Mouse (Mus musculus): ENCODE data around the gene Sestd1. TPM values are rescaled to one million over a fixed set of nuclear protein-coding genes. Genes with fewer than 3 reads are reported as not detected.

Sestd1 gene
- polyA plus RNA-seq, 1 experiment, result 11.3 TPM

DNA sequence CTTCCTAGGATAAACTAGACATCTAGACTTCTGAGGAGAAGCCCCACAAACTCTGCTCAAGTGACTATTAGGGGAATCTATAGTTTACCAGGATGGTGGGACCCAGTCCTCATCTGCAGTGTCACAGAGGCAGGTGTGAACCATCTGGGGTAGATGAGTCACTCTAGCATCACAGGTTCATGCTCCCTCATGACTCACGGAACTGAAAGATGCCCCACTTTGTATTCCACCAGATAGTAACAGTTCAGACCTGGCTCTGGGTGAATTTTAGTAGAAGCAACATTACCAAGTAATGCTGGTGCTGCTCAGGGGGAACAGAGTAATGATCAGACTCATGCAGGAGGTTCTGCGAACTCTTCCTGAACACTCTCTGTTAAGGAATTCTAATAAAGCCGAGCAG lies 73.4 kb downstream of the Sestd1 start:
- no peaks in the 10 kb centered on the region for H3K79me2 ChIP-seq (ENCODE audit: control insufficient read depth, insufficient read depth)
- TF ChIP-seq CEBPB (IDR thresholded peaks at IDR 0.05; ENCODE audit: insufficient read depth, poor library complexity, severe bottlenecking) (no peak), POLR2AphosphoS2 (IDR thresholded peaks at IDR 0.05; ENCODE audit: insufficient read length, low read depth) (no peak), POLR2A (IDR thresholded peaks at IDR 0.05; ENCODE audit: insufficient read length, low read depth) (no peak), REST (IDR thresholded peaks at IDR 0.05; ENCODE audit: insufficient read depth, insufficient read length) (no peak), MYOD1 (IDR thresholded peaks at IDR 0.05; ENCODE audit: control insufficient read depth in 1 of 3, insufficient read length in 2 of 3, low read depth in 2 of 3) (no peak), TCF12 (IDR thresholded peaks at IDR 0.05; ENCODE audit: insufficient read depth, poor library complexity, severe bottlenecking) (no peak), TCF3 (IDR thresholded peaks at IDR 0.05; ENCODE audit: insufficient read length, low read depth) (no peak), MYOG (IDR thresholded peaks at IDR 0.05; ENCODE audit: control insufficient read depth in 1 of 3, insufficient read depth in 1 of 3, insufficient read length in 2 of 3, low read depth in 2 of 3) (no peak), E2F4 (IDR thresholded peaks at IDR 0.05; ENCODE audit: insufficient read depth) (no peak), MAX (IDR thresholded peaks at IDR 0.05; ENCODE audit: low read depth) (no peak), SRF (IDR thresholded peaks at IDR 0.05; ENCODE audit: control insufficient read depth, insufficient read length, low read depth) (no peak), USF1 (IDR thresholded peaks at IDR 0.05; ENCODE audit: low read depth) (no peak)
- peaks cover 10% of the 10 kb centered on the region for H3K36me3 ChIP-seq (ENCODE audit: control insufficient read depth, insufficient read depth)
- H3K27me3 ChIP-seq (ENCODE audit: control insufficient read depth, insufficient read depth, insufficient read length), result no peaks in the 10 kb centered on the region
- no peak overlapping the region for H3K4me3 ChIP-seq
- no peak overlapping the region for H3K4me2 ChIP-seq (ENCODE audit: low read depth)
- H3ac ChIP-seq (ENCODE audit: control insufficient read depth, insufficient read length), result no peak overlapping the region

DNA sequence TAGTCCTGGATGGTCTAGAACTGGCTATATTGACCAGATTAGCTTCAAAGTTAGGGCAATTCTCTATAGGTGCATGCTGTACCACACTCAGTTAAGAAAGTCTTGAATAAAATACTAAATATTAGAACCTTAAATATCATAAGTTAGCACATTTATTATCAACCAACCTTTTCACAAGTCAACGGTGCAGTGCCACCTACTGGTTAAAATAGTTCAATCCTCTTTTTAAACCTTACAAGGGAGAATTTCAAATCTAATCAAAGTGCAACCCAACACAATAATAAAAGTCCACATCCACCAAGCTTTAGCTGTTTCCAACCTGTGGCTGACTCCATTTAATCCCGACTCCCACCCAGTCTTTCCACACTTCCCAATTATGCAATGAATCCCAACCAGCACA lies 76.5 kb downstream of the Sestd1 start:
- Histone ChIP-seq H3K4me2 (ENCODE audit: low read depth) (no peak overlapping the region), H3K36me3 (ENCODE audit: control insufficient read depth, insufficient read depth) (peaks cover under 1% of the 10 kb centered on the region)

GRCm38 (mm10) chr2:77201900-77202299 lies 78.5 kb downstream of the Sestd1 start:
- H3K36me3 ChIP-seq (ENCODE audit: control insufficient read depth, insufficient read depth), result peaks cover 10% of the 10 kb centered on the region
- H3K4me3 ChIP-seq, result no peak overlapping the region
- no peak overlapping the region for H3K4me2 ChIP-seq (ENCODE audit: low read depth)
- no peak for TF ChIP-seq MAX (IDR thresholded peaks at IDR 0.05; ENCODE audit: low read depth)
- TF ChIP-seq POLR2AphosphoS2 (IDR thresholded peaks at IDR 0.05; ENCODE audit: insufficient read length, low read depth), result no peak
- no peak for TF ChIP-seq MYOD1 (IDR thresholded peaks at IDR 0.05; ENCODE audit: control insufficient read depth in 1 of 3, insufficient read length in 2 of 3, low read depth in 2 of 3)
- no peak for TF ChIP-seq USF1 (IDR thresholded peaks at IDR 0.05; ENCODE audit: low read depth)
- TF ChIP-seq TCF3 (IDR thresholded peaks at IDR 0.05; ENCODE audit: insufficient read length, low read depth), result no peak
- no peak for TF ChIP-seq CEBPB (IDR thresholded peaks at IDR 0.05; ENCODE audit: insufficient read depth, poor library complexity, severe bottlenecking)
- TF ChIP-seq TCF12 (IDR thresholded peaks at IDR 0.05; ENCODE audit: insufficient read depth, poor library complexity, severe bottlenecking), result no peak
- no peak for TF ChIP-seq REST (IDR thresholded peaks at IDR 0.05; ENCODE audit: insufficient read depth, insufficient read length)
- no peak for TF ChIP-seq POLR2A (IDR thresholded peaks at IDR 0.05; ENCODE audit: insufficient read length, low read depth)
- no peak for TF ChIP-seq E2F4 (IDR thresholded peaks at IDR 0.05; ENCODE audit: insufficient read depth)
- H3K79me2 ChIP-seq (ENCODE audit: control insufficient read depth, insufficient read depth), result no peaks in the 10 kb centered on the region
- H3K27me3 ChIP-seq (ENCODE audit: control insufficient read depth, insufficient read depth, insufficient read length), result no peaks in the 10 kb centered on the region
- H3ac ChIP-seq (ENCODE audit: control insufficient read depth, insufficient read length), result no peak overlapping the region

More for the DNA sequence above, 76.5 kb downstream of the Sestd1 start:
- Histone ChIP-seq H3K79me2 (ENCODE audit: control insufficient read depth, insufficient read depth) (no peaks in the 10 kb centered on the region), H3ac (ENCODE audit: control insufficient read depth, insufficient read length) (no peak overlapping the region), H3K4me3 (no peak overlapping the region), H3K27me3 (ENCODE audit: control insufficient read depth, insufficient read depth, insufficient read length) (no peaks in the 10 kb centered on the region)
- TF ChIP-seq E2F4 (IDR thresholded peaks at IDR 0.05; ENCODE audit: insufficient read depth) (no peak), USF1 (IDR thresholded peaks at IDR 0.05; ENCODE audit: low read depth) (no peak), MYOG (IDR thresholded peaks at IDR 0.05; ENCODE audit: control insufficient read depth in 1 of 3, insufficient read depth in 1 of 3, insufficient read length in 2 of 3, low read depth in 2 of 3) (no peak), REST (IDR thresholded peaks at IDR 0.05; ENCODE audit: insufficient read depth, insufficient read length) (no peak), CEBPB (IDR thresholded peaks at IDR 0.05; ENCODE audit: insufficient read depth, poor library complexity, severe bottlenecking) (no peak), SRF (IDR thresholded peaks at IDR 0.05; ENCODE audit: control insufficient read depth, insufficient read length, low read depth) (no peak), TCF3 (IDR thresholded peaks at IDR 0.05; ENCODE audit: insufficient read length, low read depth) (no peak), MYOD1 (IDR thresholded peaks at IDR 0.05; ENCODE audit: control insufficient read depth in 1 of 3, insufficient read length in 2 of 3, low read depth in 2 of 3) (no peak)

DNA sequence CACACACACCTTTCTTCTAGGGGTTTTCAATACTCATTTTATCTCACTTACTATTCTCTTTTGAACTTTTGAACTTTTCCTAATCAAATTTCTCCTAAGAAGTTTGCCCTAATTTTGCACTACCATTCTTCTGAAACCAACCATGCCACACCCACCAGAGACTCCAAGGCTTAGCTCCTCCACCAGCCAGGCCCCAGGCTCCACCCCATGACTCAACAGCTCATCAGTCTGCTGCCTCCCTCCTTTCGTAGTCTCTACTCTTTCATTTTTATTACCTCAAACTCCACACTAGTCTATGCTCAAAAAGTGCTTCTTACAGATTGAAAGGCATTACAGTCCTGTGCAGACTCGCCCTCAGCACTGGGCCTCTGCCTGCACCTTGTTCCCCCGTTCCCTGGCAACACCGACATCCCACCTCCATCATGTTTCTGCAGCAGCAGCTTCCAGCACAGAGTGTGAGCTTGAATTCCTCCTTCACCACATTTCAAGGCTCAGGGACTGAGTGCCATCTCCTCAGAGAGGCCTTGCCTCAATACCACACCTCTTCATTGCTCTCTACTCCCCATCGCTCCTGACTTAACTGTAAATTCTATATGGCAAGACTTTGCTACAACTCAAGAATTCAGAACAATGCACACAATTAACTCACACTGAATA lies 79.3 kb downstream of the Sestd1 start:
- no peak overlapping the region for H3ac ChIP-seq (ENCODE audit: control insufficient read depth, insufficient read length)
- peaks cover 18% of the 10 kb centered on the region for H3K36me3 ChIP-seq (ENCODE audit: control insufficient read depth, insufficient read depth)
- peak overlapping the region; percentile 69 for H3K4me2 ChIP-seq (ENCODE audit: low read depth)
- H3K79me2 ChIP-seq (ENCODE audit: control insufficient read depth, insufficient read depth), result no peaks in the 10 kb centered on the region
- H3K27me3 ChIP-seq (ENCODE audit: control insufficient read depth, insufficient read depth, insufficient read length), result no peaks in the 10 kb centered on the region
- H3K4me3 ChIP-seq, result no peak overlapping the region
- TF ChIP-seq SRF (IDR thresholded peaks at IDR 0.05; ENCODE audit: control insufficient read depth, insufficient read length, low read depth) (no peak), POLR2AphosphoS2 (IDR thresholded peaks at IDR 0.05; ENCODE audit: insufficient read length, low read depth) (no peak), CEBPB (IDR thresholded peaks at IDR 0.05; ENCODE audit: insufficient read depth, poor library complexity, severe bottlenecking) (no peak), E2F4 (IDR thresholded peaks at IDR 0.05; ENCODE audit: insufficient read depth) (no peak), MYOD1 (IDR thresholded peaks at IDR 0.05; ENCODE audit: control insufficient read depth in 1 of 3, insufficient read length in 2 of 3, low read depth in 2 of 3) (no peak), MAX (IDR thresholded peaks at IDR 0.05; ENCODE audit: low read depth) (no peak), USF1 (IDR thresholded peaks at IDR 0.05; ENCODE audit: low read depth) (no peak), REST (IDR thresholded peaks at IDR 0.05; ENCODE audit: insufficient read depth, insufficient read length) (no peak), TCF12 (IDR thresholded peaks at IDR 0.05; ENCODE audit: insufficient read depth, poor library complexity, severe bottlenecking) (no peak), TCF3 (IDR thresholded peaks at IDR 0.05; ENCODE audit: insufficient read length, low read depth) (no peak), POLR2A (IDR thresholded peaks at IDR 0.05; ENCODE audit: insufficient read length, low read depth) (no peak), MYOG (IDR thresholded peaks at IDR 0.05; ENCODE audit: control insufficient read depth in 1 of 3, insufficient read depth in 1 of 3, insufficient read length in 2 of 3, low read depth in 2 of 3) (no peak)

All from myocyte (in vitro differentiated cells).